Mouse (Mus musculus): ENCODE measurements at regions not wholly inside any gene's neighbourhood (a gene's known extent, or its start where the extent isn't known, plus 50 kb on each side); places are given as distances from the start of the nearest gene placed in this dataset.

DNA sequence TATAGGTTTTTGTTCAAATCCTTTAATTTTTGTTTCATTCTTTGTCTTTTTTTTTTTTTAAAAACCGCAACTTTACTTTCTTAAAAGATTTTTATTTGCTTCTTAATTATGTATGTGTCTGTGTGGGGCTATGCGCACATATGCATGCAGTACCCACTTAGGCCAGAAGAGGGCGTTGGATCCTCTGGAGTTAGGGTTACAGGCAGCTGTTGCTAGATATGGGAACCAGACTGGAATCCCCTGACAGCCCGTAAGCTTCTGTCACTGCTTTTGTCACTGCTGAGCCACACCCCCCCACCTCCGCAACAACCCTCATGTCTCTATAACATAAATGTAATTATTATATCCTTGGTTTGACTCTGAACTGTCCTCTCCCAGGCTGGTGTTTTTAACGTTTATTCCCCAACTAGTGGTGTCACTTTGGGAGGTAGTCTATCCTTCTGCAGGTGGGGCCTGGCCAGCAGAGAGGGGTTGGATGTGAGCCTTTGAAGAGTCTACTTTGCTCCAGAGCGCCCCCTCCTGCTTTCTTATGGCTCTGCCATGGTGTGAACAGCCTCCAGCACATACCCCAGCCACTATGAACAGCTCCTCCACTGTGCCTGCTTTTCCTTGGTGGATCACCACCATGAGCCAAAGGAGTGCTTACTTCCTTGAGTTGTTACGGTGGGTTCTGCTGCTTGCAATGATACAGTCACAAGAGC is 332.7 kb upstream of the Runx1 start:
- intact Hi-C loops (cut with DNase I; ENCODE audit: low total_unique reads) = no loop called here
- no peak for DNase-seq

DNA sequence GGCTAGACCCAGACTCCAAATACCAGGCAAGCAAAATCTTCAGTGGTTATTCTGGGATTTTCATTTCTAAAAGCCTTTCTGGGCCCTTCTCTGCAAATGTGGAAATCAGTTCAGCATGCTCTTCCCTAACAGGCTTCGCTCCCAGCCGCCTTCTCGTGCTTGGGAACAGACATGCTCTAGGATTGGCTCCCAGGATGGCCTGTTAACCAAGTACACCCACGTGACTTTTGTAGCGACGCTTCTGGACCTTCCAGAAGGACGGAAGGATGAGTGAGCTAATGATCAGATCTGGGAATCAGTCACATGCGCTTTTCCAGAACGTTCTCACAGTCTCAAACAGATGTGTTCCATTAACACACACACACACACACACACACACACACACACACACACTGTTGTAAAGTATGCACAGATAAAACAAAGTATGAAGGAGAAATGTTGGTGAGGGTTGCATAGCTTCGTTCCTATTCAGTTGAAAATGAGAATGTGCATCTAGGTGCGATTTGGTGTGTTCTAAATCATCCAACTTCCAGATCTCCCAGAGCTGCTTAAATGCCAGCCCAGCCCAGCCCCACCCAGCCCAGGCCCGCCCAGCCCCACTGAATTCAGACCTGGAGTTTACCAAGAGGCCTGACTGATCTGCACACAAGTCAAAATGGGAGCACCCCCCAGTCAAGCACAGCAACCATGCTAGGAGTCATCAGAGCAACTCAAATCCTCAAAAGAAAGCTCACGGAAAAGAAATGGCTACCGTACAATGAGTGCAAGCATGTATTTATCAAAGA is 327.8 kb upstream of the Runx1 start:
- peak; percentile 39 for DNase-seq
- intact Hi-C loops (cut with DNase I; ENCODE audit: low total_unique reads) = no loop called here

DNA sequence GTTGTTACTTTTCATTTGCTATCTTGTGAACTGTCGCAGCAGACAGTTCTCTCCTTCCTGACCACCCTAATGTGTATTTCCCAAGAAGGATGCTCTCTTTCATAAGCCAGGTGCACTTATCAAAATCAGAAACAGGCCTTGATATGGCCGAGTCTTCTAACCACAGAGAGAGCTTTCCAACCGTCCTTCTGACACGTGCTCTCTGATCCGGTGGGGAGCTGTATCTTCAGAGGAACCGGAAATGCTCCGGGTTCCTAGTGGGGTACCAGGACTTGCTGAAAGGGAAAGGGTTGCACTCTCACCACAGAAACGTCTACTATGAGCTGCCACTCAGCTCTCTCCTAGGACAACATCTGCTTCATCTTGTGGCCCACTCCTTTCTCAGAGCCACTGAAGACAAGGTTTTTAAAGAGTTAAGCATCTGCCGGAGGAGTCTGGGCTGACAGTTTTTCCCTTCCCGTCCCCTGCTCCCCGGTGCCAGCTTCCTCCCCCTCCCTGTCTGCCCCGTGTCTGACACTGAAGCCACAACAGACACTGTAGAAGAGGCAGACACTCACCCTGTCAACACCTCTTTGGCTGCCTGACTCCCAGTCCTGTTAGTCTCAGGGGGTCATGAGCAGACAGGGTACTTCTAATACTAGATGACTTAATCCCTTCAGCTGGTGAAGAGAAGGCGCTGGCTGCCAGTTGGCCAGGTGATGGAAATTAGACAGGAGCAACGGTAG is 327.0 kb upstream of the Runx1 start:
- intact Hi-C loops (cut with DNase I; ENCODE audit: low total_unique reads) = no loop called here
- DNase-seq = peak; percentile 31

DNA sequence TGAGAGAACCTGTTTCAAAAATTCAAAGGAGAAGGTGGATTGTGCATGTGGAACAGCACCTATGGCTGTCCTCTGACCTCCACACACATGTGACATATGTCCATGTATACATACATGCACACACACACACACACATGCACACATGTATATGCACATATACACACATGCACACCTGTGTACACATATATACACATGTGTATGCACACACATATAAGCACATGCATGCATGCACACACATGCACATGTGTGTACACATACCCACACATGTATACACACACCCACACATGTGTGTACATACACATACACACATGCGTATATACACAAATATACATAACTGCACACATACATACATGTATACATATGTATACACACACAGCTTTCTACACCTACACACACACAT is 326.1 kb upstream of the Runx1 start:
- intact Hi-C loops (cut with DNase I; ENCODE audit: low total_unique reads) = no loop called here
- no peak for DNase-seq

DNA sequence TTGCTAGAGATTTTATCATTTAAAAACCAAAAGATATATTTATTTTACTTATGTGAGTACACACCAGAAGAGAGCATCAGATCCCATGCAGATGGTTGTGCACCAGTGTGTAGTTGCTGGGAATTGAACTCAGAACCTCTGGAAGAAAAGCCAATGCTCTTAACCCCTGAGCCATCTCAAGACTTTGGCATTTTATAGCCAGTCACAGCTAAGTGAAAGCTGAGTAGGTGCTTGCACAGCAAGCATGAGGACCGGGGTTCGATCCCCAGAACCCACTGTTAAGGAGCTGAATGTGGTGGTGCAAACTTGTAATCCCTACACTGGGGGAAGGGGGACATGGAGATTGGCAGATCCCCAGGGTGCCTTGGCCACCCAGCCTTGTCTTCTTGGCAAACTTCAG is 325.7 kb upstream of the Runx1 start:
- DNase-seq = no peak
- intact Hi-C loops (cut with DNase I; ENCODE audit: low total_unique reads) = no loop called here

DNA sequence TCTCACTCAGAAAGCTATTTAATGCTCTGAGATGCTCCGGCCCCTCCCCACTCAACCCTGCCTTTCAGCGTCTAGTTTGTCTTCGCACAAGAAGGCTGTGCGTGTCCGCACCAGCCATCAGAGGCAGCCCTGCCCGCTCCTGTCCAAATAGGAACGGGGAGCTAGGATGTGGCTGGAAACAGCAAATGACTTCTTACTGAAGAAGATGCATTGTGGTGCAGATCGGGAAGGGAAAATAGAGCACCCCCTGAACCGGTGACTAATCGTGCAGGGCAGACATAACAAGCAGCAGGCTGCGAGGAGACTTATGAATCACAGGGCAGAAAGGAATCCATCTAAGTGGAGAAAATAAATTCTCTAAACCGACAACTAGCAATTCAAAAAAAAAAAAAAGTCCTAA is 324.5 kb upstream of the Runx1 start:
- DNase-seq = no peak
- intact Hi-C loops (cut with DNase I; ENCODE audit: low total_unique reads) = no loop called here

DNA sequence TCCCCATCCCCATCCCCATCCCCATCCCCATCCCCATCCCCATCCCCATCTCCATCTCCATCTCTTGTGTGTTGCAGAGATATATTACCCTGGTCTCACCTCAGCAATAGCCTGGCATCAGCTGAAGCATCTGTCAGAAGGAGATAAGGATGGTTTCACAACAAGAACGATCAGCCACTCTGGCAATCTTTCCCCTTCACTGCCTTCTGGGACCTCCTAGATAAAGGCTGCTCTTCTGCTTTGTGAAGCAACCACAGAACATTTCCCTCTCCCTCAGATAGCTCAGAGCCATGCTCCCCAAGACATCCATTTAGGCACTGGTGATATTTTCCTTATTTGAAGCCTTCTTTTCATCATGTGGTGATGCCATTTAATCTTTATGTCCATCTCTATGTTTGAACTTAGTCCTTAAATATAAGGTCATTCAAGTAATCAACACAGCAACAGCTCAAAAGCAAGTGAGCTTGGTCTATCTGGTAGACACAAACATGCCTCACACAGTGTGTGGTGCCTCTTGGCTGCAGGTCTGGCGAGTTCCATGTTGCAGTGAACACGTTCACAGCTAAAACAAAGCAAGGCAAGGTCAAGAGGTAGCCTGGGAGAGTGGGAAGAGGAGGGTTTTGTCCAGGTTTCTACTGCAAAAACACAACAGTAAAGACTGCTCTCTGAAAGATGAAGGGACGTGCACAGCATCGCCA is 321.7 kb upstream of the Runx1 start:
- no peak for DNase-seq
- intact Hi-C loops (cut with DNase I; ENCODE audit: low total_unique reads) = no loop called here

DNA sequence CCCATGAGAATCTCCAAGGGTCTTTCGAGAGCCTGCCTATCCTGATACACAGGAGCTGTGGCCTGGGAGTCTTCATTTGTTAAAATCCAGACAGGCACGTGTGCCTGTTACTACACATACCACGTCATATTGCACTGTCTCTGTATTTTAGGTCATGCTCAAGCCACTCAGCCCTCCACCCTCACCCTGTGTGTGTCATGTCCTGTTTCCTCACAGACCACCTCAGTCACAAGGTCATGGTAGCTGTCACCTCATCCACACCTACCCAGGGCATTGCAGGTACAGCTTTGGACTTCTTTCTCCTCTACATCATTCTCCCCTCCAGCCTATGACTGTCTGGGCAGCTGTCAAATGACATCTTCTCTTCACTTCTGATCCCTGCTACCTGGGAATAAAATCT is 320.9 kb upstream of the Runx1 start:
- intact Hi-C loops (cut with DNase I; ENCODE audit: low total_unique reads) = no loop called here
- no peak for DNase-seq

DNA sequence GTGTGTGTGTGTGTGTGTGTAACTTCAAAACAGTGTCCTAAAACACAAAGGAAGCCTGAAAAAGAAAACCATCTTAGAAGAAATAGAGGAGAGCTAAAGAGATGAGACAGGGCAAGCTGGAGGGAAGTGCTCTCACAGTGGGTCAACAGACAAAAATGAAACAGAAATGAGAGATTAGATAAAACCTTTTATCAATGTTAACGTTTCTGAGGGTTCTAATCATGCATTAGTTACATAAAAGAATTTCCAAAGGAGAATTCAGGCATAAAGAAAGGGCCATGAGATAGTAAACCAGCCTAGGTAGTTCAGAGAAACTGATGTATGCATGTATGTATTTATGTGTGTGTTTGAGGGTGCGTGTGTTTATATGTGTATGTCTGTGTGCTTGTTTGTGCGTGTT is 319.7 kb upstream of the Runx1 start:
- intact Hi-C loops (cut with DNase I; ENCODE audit: low total_unique reads) = no loop called here
- DNase-seq = no peak

DNA sequence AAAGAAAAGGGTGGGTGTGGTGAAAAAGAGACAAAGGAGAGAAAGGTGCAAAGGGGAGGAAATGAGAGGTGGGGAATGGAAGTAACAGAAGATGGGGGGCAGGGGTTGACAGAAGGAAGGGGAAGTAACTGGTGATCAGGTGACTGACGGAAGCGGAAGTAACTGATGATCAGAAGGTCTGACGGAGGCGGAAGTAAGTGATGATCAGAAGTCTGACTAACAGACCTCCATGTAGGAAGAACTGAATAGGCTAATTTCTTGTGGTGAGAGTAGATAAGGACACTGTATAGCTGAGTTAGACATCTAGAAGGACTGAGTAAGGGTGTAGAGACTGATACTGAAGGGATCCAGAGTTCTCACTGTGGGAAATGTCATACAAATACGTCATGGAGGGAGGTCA is 318.1 kb upstream of the Runx1 start:
- no peak for DNase-seq
- intact Hi-C loops (cut with DNase I; ENCODE audit: low total_unique reads) = no loop called here

DNA sequence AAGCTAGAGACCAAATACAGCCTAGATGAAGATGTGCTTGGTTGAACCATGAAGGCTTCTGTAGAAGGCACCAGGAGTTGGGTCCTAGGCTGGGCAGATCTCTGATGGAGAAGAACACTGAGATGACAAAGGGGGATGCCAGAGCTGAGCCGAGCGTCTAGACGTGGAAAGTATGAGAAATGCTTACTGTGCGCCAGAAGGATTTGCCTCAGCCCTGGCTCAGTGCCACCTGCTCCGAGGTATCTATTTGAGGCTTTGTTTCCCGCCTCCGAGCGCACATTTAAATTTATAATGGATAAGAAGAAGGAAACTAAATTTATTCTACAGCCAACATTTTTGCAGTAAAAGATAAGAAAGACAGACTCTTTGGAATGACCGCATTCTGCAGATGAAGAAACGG is 317.2 kb upstream of the Runx1 start:
- DNase-seq = peak; percentile 15
- intact Hi-C loops (cut with DNase I; ENCODE audit: low total_unique reads) = no loop called here

DNA sequence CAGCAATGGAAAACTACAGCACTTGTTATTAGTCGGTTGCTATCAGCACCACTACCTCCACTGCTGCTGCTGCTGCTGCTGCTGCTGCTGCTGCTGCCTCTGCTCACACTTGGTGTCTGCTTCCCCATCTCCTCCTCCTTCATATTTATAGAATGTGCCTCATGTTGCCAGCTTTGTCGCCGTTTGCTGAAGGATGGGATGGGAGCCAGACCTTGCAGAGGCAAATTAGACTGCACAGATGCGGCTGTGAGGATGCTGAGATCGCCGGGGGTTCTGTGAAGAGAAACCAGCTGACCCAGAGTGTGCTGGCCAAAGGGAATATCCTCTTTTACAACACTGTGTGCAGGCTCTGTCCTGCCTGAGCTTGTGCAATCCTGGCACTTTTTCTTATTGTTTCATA is 316.0 kb upstream of the Runx1 start:
- intact Hi-C loops (cut with DNase I; ENCODE audit: low total_unique reads) = no loop called here
- peak; percentile 4 for DNase-seq

DNA sequence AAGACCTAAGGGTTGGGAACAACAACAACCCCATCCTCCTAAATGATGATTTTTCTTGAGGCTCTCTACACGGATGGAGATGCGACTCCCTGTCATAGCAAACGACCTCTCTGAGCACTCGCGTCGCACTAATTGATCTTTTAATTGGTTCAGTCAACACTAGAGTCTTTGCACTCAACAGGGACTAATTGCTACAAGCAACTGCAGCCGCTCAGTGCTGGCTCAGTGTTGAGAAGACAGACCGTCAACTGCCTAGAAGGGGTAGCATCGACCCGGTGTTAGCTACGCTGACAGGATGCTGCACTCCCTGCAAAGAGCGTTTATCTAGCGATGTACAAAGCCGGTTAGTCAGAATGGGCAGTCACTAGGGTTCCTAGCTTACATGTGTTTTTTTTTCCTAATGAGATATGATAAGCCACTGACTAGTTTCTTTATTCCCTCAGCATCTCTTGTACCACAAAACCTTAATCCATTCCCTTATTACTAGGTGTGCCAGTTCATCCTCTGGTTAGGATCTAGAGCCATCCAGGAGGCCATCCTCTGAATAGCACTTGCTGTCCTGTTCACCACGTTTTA is 314.7 kb upstream of the Runx1 start:
- intact Hi-C loops (cut with DNase I; ENCODE audit: low total_unique reads) = no loop called here

DNA sequence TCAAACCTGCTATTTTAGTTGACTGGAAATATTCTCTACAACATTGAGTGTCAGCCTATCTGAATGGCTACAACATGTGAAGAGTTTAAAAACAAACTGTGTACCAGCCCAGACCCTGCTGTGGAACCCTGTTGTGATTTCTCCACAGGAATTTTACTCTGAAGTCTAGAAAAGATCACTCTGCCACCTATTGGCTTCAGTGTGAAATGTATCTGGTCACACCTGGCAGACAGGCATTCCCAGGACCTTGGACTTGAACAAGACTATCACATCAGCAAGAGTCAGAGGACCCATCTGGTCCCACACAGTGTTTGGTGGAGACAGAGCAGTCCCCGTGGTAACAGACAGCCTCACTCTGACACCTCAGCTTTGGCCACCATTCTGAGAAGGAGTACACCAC is 311.3 kb upstream of the Runx1 start:
- intact Hi-C loops (cut with DNase I; ENCODE audit: low total_unique reads) = loop anchor here (5.0 kb wide), 1 partner anchor 440 kb away; no protein-coding TSS in a partner anchor
- no peak for DNase-seq

More for the DNA sequence above, 314.7 kb upstream of the Runx1 start:
- DNase-seq = no peak

DNA sequence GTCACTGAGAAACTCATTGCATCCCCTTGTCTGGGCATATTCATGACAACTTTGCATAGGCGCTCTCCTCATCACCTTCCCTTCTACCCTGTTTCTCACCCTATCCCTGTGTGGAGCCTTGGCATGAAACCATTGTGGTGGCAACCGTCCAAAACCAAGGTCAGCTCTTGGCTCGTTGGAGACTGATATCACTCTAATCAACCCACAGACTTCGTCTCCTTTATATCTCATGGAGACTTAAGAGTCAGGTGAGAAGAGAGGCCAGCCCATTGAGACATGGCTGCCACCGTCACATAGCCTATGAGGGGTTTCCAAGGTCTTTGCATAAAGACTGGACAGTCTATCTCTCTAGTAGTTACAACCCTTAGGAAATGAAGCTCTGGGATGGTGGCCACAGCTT is 305.5 kb upstream of the Runx1 start:
- DNase-seq = no peak
- intact Hi-C loops (cut with DNase I; ENCODE audit: low total_unique reads) = no loop called here

DNA sequence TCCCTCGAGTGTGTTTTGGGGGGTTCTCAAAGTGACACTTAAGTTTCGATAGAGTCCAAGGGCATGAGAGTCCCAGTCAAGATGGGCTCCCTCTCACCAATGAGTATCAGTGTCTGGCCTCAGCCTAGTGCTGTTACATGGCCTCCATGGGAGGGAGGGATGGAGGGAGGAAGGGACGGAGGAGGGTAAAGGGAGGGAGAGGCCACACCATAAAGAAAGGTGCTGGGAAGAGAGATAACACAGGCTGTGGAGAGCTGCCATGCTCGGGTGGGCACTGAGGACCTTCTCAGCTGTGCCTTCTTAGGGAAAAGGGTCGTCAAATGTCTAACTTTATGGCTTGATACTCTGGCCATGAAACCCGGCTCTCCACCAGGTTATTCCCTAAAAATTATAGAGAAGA is 304.7 kb upstream of the Runx1 start:
- no peak for DNase-seq
- intact Hi-C loops (cut with DNase I; ENCODE audit: low total_unique reads) = no loop called here

DNA sequence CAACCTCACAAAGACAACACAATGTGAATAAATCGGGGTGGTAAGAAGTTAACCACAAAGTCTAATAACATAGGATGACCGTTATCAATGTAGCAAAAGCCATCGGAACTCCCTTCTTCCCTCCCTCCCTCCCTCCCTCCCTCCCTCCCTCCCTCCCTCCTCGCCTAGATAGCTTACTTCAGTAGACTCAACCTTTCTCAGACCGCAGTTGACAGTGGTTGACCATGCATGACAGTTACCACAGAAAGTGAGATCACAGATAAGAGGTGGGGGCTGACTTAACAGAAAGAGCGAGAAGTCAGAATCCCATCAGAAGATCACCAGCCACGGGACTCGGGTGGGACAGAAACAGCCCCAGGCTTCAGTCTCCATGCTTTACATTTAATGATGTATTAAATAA is 297.8 kb upstream of the Runx1 start:
- intact Hi-C loops (cut with DNase I; ENCODE audit: low total_unique reads) = no loop called here
- DNase-seq = no peak

DNA sequence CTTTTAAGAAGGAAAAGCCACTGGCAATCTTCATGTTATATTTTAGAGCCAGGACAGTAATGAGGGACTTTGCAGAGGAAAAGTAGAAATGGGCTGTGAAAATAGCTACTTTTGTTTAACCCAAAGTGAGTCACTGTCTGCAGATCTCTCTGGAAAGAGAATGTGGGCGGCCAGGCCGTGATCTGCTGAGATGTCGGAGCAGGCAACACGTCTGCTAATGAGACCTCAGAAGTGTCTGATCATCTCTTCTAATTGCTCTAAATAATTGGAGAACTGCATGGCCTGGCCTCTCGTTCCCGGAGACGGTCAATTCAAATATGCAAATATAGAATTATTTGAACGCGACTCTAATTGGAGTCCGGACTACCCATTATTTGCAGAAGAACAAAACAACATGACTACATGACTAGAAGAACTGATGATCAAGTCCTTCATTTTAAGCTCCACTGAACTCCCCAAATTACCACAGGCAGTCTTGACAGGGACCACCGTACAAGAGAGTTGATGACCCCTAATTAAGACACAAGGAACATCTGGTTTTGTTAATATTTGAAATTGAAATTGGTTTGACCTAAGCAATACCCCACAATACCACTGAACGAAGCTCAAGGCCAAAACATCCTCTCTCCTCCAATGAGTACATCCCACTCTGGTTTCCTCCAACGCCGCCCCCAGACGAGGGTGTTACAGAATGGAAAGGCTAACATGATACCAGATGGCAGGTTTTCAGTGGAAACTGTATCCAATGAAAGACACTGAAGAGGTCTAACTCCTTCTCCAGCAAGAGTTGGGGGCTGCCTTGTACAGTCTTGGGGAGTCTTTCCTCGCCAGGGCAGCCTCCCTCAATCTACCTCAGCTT is 290.4 kb upstream of the Runx1 start:
- DNase-seq = no peak
- intact Hi-C loops (cut with DNase I; ENCODE audit: low total_unique reads) = no loop called here

DNA sequence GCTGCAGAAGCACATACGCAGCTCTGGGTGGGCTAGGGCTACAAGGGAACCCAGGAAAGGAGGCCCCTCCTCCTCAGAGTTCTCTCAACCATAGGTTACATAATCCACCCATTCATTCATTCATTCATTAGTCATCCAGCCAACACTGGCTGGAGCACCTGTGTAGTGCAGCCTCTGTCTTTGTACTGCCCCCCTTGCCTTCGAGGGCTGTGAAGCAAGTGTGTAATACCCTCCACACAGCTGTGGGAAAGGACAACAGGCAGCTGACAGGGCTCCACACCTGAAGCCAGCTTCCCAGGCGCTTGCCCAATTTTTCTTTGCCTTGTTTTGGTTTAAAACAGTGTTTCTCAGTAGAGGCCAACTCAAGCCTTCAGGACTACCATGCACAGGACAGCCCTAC is 285.0 kb upstream of the Runx1 start:
- intact Hi-C loops (cut with DNase I; ENCODE audit: low total_unique reads) = no loop called here
- DNase-seq = no peak

Data from gastrocnemius, postnatal 14 days (tissue).